Mouse (Mus musculus) bone marrow macrophage, adult 2 months (primary cell): ENCODE data around the gene Tmprss3. TPM values are rescaled to one million over a fixed set of nuclear protein-coding genes. Genes with fewer than 3 reads are reported as not detected.

Experiments
- H3K27ac ChIP-seq: 2 replicates; pipeline ENCODE4 v1.5.1; 2012; ENCODE audit warnings: low read depth, low read length; ENCODE audit not compliant: insufficient read depth
- H3K4me1 ChIP-seq: 2 replicates; pipeline ENCODE4 v1.6.1; 2012; ENCODE audit warnings: low read length; ENCODE audit not compliant: control insufficient read depth, insufficient read depth
- H3K4me3 ChIP-seq: 2 replicates; pipeline ENCODE4 v1.5.1; 2012; ENCODE audit warnings: mild to moderate bottlenecking, low read length, moderate library complexity; ENCODE audit not compliant: insufficient read depth
- CTCF ChIP-seq: IDR thresholded peaks from 2 replicates; pipeline ENCODE4 v1.5.1; 2012; ENCODE audit warnings: low read depth, mild to moderate bottlenecking, low read length, moderate library complexity
- POLR2A ChIP-seq: IDR thresholded peaks from 2 replicates; pipeline ENCODE4 v1.6.1; 2012; ENCODE audit warnings: mild to moderate bottlenecking, low read depth, low read length, borderline replicate concordance
- polyA plus RNA-seq: library from polyadenylated mRNA; stranded (reverse); fragments of >200 nt; gene quantifications from 2 replicates; pipeline ENCODE4 v1.2.4, GENCODE M21; 2012; ENCODE audit not compliant: missing spikeins, insufficient read depth, insufficient read length

Gene Tmprss3
- not detected in 2 replicates for polyA plus RNA-seq

GRCm38 (mm10) chr17:31198877-31199276 lies at the start of gene Tmprss3:
TSS of gene Tmprss3 (minus strand) at chr17:31198977.
- Histone ChIP-seq H3K27ac (no peak within 1 kb of the TSS), H3K4me1 (no peaks in the 10 kb centered on the region), H3K4me3 (no peak within 1 kb of the TSS)
- TF ChIP-seq CTCF (no peak), POLR2A (no peak)

- Histone ChIP-seq H3K27ac (no peak overlapping the region), H3K4me3 (no peak overlapping the region), H3K4me1 (peaks cover 6% of the 10 kb centered on the region; the same call in 1 of the 2 replicates)
- TF ChIP-seq POLR2A (no peak), CTCF (no peak)
Observed at GRCm38 (mm10) chr17:31247144-31247543, 48.4 kb upstream of the Tmprss3 start.

GRCm38 (mm10) chr17:31245321-31245720 lies 46.5 kb upstream of the Tmprss3 start:
- Histone ChIP-seq H3K27ac (no peak overlapping the region), H3K4me3 (no peak overlapping the region), H3K4me1 (peaks cover 6% of the 10 kb centered on the region; the same call in 1 of the 2 replicates)
- TF ChIP-seq POLR2A (no peak), CTCF (no peak)

DNA sequence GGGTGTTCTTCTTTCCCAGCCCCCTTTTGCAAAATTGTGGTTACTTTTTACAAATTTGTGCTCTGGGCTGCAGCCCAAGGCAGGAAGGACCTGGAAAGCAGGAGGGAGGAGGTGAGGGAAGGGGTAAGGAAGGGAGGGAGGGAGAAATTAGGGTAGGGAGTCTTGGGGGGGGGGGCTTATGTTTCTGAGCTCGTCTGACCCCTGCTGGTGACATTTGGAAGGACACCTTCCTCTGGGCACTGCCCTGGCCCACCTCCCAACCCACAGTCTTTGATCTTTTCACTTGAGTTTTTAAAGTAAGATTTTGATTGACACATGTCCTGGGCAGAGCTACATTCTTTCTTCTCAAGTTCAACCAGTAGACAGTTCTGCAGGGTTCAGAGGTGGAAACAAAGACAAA lies 44.0 kb upstream of the Tmprss3 start:
- TF ChIP-seq POLR2A (no peak), CTCF (no peak)
- Histone ChIP-seq H3K4me3 (no peak overlapping the region), H3K27ac (no peak overlapping the region), H3K4me1 (peaks cover 6% of the 10 kb centered on the region; the same call in 1 of the 2 replicates)

GRCm38 (mm10) chr17:31241156-31241555 lies 42.4 kb upstream of the Tmprss3 start:
- Histone ChIP-seq H3K27ac (no peak overlapping the region), H3K4me3 (no peak overlapping the region), H3K4me1 (peaks cover 6% of the 10 kb centered on the region; the same call in 1 of the 2 replicates)
- TF ChIP-seq POLR2A (no peak), CTCF (no peak)

DNA sequence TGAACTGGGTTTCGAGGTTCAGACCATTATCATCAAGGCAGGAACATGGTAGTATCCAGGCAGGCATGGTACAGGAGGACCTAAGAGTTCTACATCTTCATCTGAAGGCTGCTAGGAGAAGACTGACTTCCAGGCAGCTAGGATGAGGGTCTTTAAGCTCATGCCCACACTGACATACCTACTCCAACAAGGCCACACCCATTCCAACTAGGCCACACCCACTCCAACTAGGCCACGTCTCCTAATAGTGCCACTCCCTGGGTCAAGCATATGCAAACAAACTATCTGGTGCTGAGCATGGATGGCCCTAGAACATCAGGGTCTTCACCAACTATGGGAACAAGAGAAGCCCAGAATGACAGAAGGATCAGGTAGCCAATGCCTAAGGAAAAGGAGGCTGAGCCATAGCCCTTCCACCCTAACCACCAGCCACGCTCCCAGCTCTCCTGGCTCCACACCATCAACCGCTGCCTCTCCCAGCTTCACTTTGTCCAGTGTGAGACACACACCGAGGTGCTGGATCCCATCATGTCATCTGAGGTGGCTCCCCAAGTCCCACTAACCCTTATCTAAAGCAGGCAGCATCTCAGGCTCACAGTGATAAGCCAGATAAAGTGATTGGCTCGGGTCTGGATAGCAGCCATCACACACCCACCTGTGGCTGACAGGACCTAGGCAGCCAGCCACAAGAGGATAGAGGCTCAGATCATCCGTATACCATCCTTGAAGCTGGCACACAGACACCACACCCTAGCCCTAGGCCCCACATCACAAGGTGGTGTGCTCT lies 39.6 kb upstream of the Tmprss3 start:
- Histone ChIP-seq H3K27ac (no peak overlapping the region), H3K4me1 (no peaks in the 10 kb centered on the region), H3K4me3 (no peak overlapping the region)
- TF ChIP-seq POLR2A (no peak), CTCF (no peak)

GRCm38 (mm10) chr17:31235915-31236314 lies 37.1 kb upstream of the Tmprss3 start:
- no peak overlapping the region for H3K4me3 ChIP-seq
- no peak overlapping the region for H3K27ac ChIP-seq
- TF ChIP-seq POLR2A (no peak), CTCF (no peak)
- H3K4me1 ChIP-seq: no peaks in the 10 kb centered on the region

- TF ChIP-seq CTCF (no peak), POLR2A (no peak)
- Histone ChIP-seq H3K4me1 (no peaks in the 10 kb centered on the region), H3K27ac (no peak overlapping the region), H3K4me3 (no peak overlapping the region)
Observed at GRCm38 (mm10) chr17:31232251-31233010, 33.7 kb upstream of the Tmprss3 start.

- H3K4me1 ChIP-seq: no peaks in the 10 kb centered on the region
- H3K27ac ChIP-seq: no peak overlapping the region
- H3K4me3 ChIP-seq: no peak overlapping the region
- TF ChIP-seq POLR2A (no peak), CTCF (no peak)
Observed at GRCm38 (mm10) chr17:31231780-31232179, 33.0 kb upstream of the Tmprss3 start.

DNA sequence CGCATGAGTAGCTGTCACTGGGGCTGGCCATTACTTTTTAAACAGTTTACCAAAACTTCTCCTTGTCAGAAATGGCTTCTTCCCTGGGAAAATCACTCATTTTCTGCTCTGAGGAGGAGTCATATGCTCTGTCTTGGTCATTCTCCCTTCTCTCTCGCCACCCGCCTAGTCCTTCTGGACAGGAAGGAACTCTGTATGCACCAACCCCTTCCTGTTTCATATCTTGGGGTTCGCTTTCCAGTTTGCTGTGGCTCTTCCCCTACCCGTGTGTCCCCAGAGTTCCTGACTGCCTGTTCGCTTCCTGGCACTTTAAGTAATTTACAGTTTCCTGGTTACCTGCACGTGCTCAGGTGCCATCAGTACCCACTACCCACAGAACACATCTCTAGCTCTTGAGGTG lies 28.2 kb upstream of the Tmprss3 start:
- TF ChIP-seq POLR2A (no peak), CTCF (no peak)
- H3K27ac ChIP-seq: no peak overlapping the region
- H3K4me1 ChIP-seq: peaks cover 5% of the 10 kb centered on the region
- no peak overlapping the region for H3K4me3 ChIP-seq
